Mouse (Mus musculus) limb, embryonic 15.5 days (tissue): ENCODE measurements around the gene Pear1. TPM values are rescaled to one million over a fixed set of nuclear protein-coding genes. Genes with fewer than 3 reads are reported as not detected.
"Not testable (repeated sequence)": the region's sequence is repeated elsewhere in the genome, so short reads cannot be mapped to it uniquely, and the experiment has no call there.

Experiments used
- ATAC-seq: fragments of 200-750 bp; cut with Nextera tagmentation; 2 replicates; pipeline ENCODE4 v1.8.0; 2017; ENCODE audit warnings: low read depth, moderate TSS enrichment; ENCODE audit not compliant: insufficient number of reproducible peaks, low FRiP score, low TSS enrichment
- H3K27ac ChIP-seq: fragments of 300-500 bp; sonication (generic); 2 replicates; pipeline ENCODE4 v1.5.1; 2015; ENCODE audit warnings: moderate library complexity, mild to moderate bottlenecking, inconsistent platforms
- H3K27me3 ChIP-seq: fragments of 300-500 bp; sonication (generic); 2 replicates; pipeline ENCODE4 v1.6.1; 2015; ENCODE audit warnings: inconsistent platforms
- H3K36me3 ChIP-seq: fragments of 300-500 bp; sonication (generic); 2 replicates; pipeline ENCODE4 v1.6.1; 2015; ENCODE audit warnings: inconsistent platforms
- H3K4me1 ChIP-seq: fragments of 300-500 bp; sonication (generic); 2 replicates; pipeline ENCODE4 v1.6.1; 2015; ENCODE audit warnings: inconsistent platforms
- H3K4me2 ChIP-seq: fragments of 300-500 bp; sonication (generic); 2 replicates; pipeline ENCODE4 v1.6.1; 2015; ENCODE audit warnings: mild to moderate bottlenecking, inconsistent platforms
- H3K4me3 ChIP-seq: fragments of 300-500 bp; sonication (generic); 2 replicates; pipeline ENCODE4 v1.5.1; 2015; ENCODE audit warnings: mild to moderate bottlenecking, inconsistent platforms
- H3K9ac ChIP-seq: fragments of 300-500 bp; sonication (generic); 2 replicates; pipeline ENCODE4 v1.6.1; 2015; ENCODE audit warnings: inconsistent platforms
- H3K9me3 ChIP-seq: fragments of 300-500 bp; sonication (generic); 2 replicates; pipeline ENCODE4 v1.6.1; 2016; ENCODE audit warnings: inconsistent platforms
- WGBS: fragments of 180-500 bp; shearing (Covaris S2); methylation state at CpG from one replicate; pipeline ENCODE4 v1.1.7; 2015; 5-methylcytosine and 5-hydroxymethylcytosine counted together
- polyA plus RNA-seq: library from polyadenylated mRNA; unstranded; fragments of >200 nt; fragmentation: Nextera tagmentation; extraction: Ambion mirVana; gene quantifications from 2 replicates; pipeline ENCODE4 v1.2.1, GENCODE M21; 2015

Pear1 gene
- 24.6 and 25.7 TPM in 2 replicates for polyA plus RNA-seq

DNA sequence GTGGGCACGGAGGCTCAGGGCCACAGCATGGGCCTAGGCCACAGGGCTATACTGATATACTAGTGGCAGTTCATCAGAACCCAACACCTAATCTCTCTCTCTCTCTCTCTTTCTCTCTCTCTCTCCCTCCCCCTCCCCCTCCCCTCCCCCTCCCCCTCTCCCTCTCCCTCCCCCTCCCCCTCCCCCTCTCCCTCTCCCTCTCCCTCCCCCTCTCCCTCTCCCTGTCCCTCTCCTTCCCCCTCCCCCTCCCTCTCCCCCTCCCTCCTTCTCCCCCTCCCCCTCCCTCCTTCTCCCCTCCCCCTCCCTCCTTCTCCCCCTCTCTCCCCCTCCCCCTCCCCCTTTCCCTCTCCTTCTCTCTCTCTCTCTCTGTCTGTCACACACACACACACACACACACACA, at the start of gene Pear1:
Pear1 (minus strand) TSS at position 101 of the 400 bp plus-strand sequence.
- 100% methylated on average over 1 of the region's 1 CpGs for WGBS
- not testable (repeated sequence) for H3K9me3 ChIP-seq, ATAC-seq, H3K4me3 ChIP-seq, H3K36me3 ChIP-seq, H3K4me1 ChIP-seq, H3K4me2 ChIP-seq, H3K27me3 ChIP-seq, H3K27ac ChIP-seq, H3K9ac ChIP-seq

DNA sequence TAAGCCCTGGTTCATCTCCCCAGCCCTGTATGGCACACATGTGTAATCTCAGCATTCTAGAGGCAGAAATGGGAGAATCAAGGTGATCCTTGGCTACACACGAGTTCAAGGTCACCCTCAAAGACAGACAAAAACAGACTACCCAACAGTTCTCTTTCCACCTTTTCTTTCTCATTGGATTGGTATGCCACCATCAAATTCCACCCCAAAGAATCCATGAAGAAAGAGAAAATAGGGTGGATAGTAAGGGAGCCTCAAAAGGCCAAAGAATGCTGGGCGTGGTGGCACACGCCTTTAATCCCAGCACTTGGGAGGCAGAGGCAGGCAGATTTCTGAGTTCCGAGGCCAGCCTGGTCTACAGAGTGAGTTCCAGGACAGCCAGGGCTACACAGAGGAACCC, 40.0 kb upstream of the Pear1 start:
- not testable (repeated sequence) for H3K4me2 ChIP-seq, H3K27me3 ChIP-seq, H3K9me3 ChIP-seq, ATAC-seq, H3K9ac ChIP-seq, H3K4me3 ChIP-seq, H3K4me1 ChIP-seq, H3K27ac ChIP-seq
- WGBS = 94% methylated on average over 4 of the region's 4 CpGs
- peaks cover 82% of the 10 kb centered on the region for H3K36me3 ChIP-seq

DNA sequence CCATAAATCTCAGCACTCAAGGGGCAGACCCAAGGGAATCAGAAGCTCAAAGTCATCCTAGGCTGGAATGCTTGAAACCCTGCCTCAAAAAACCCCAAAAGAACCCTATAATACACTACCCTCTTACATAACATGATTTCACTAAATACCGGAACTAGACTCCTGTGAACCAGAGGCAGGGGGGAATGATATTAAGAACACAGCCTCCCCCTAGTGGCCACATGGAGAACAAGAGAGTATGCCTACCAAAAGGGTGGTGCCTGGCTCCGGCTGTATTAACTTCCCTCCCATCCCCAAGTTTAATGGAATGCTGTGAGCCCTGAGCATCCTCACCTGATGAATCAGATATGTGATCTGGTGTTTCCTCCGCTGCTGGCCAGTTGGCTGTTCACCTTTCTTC, 35.7 kb upstream of the Pear1 start:
- Histone ChIP-seq H3K9ac (no peak overlapping the region), H3K4me3 (no peak overlapping the region), H3K9me3 (no peaks in the 10 kb centered on the region), H3K4me2 (no peak overlapping the region), H3K27me3 (no peaks in the 10 kb centered on the region), H3K4me1 (no peaks in the 10 kb centered on the region; the same call in 1 of the 2 replicates), H3K27ac (no peak overlapping the region), H3K36me3 (peaks cover 72% of the 10 kb centered on the region)
- ATAC-seq = no peak
- 26% methylated on average over 3 of the region's 3 CpGs for WGBS

DNA sequence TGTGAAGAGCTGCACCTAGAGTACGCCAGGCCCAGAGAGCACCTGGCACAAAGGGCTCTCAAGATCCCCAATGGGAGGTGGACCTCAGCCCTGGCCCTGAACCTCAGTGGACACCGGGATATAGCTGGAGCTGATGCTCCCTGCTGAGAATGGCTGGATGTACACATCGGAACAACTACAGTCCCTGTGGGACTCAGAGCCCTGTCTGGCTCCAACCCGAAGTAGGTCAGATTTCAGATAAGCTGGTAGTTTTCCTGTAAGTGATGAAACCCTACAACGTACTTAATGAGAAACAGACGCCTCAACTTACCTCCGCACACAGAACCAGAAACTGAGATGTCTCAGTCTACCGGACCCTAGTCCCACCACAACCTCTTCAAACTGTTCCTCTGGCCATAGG, 33.6 kb upstream of the Pear1 start:
- Histone ChIP-seq H3K27ac (no peak overlapping the region), H3K4me3 (no peak overlapping the region), H3K9ac (no peak overlapping the region), H3K27me3 (no peaks in the 10 kb centered on the region), H3K36me3 (peaks cover 57% of the 10 kb centered on the region), H3K4me1 (no peaks in the 10 kb centered on the region; the same call in 1 of the 2 replicates), H3K4me2 (no peak overlapping the region), H3K9me3 (no peaks in the 10 kb centered on the region)
- no peak for ATAC-seq
- 62% methylated on average over 8 of the region's 8 CpGs for WGBS

- Histone ChIP-seq H3K36me3 (peaks cover 41% of the 10 kb centered on the region), H3K4me1 (no peaks in the 10 kb centered on the region; the same call in 1 of the 2 replicates), H3K27me3 (no peaks in the 10 kb centered on the region), H3K9me3 (no peaks in the 10 kb centered on the region), H3K4me2 (no peak overlapping the region), H3K4me3 (no peak overlapping the region), H3K27ac (no peak overlapping the region), H3K9ac (no peak overlapping the region)
- no peak for ATAC-seq
- 72% methylated on average over 8 of the region's 8 CpGs for WGBS
Measured at GRCm38 (mm10) chr3:87855936-87856335, 31.8 kb upstream of the Pear1 start.

- 41% methylated on average over 7 of the region's 7 CpGs for WGBS
- H3K27ac ChIP-seq = no peak overlapping the region
- ATAC-seq = no peak
Measured at GRCm38 (mm10) chr3:87854795-87855568, 30.9 kb upstream of the Pear1 start.

DNA sequence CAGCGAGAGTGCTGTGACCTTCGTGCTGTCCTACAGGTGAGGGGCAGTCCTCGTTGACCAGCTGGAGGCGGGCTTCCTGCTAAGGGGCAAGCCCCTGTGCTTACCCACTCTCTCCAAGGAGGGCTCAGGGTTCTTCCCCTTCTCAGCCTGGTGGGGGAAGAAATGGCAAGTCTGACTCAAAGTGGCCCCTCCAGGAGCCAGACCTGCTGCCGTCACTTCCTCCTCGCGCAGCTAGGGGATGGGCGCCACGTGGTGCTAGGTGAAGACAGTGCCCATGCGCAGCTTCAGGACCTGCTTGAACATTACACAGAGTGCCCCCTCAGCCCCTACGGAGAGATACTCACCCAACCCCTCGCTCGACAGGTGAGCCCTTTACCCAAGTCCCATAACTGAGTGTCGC, 25.0 kb upstream of the Pear1 start:
- WGBS = 83% methylated on average over 14 of the region's 14 CpGs
- no peaks in the 10 kb centered on the region; the same call in 1 of the 2 replicates for H3K27me3 ChIP-seq
- no peak overlapping the region for H3K9ac ChIP-seq
- no peak overlapping the region for H3K4me3 ChIP-seq
- H3K27ac ChIP-seq = no peak overlapping the region
- H3K4me1 ChIP-seq = no peaks in the 10 kb centered on the region
- H3K4me2 ChIP-seq = no peak overlapping the region
- H3K36me3 ChIP-seq = no peaks in the 10 kb centered on the region
- no peaks in the 10 kb centered on the region for H3K9me3 ChIP-seq
- ATAC-seq = no peak

More at GRCm38 (mm10) chr3:87854795-87855568, 30.9 kb upstream of the Pear1 start:
- no peak overlapping the region for H3K9ac ChIP-seq
- H3K36me3 ChIP-seq = peaks cover 34% of the 10 kb centered on the region
- H3K27me3 ChIP-seq = no peaks in the 10 kb centered on the region
- no peaks in the 10 kb centered on the region; the same call in 1 of the 2 replicates for H3K4me1 ChIP-seq
- no peak overlapping the region for H3K4me2 ChIP-seq
- no peaks in the 10 kb centered on the region for H3K9me3 ChIP-seq
- H3K4me3 ChIP-seq = no peak overlapping the region

DNA sequence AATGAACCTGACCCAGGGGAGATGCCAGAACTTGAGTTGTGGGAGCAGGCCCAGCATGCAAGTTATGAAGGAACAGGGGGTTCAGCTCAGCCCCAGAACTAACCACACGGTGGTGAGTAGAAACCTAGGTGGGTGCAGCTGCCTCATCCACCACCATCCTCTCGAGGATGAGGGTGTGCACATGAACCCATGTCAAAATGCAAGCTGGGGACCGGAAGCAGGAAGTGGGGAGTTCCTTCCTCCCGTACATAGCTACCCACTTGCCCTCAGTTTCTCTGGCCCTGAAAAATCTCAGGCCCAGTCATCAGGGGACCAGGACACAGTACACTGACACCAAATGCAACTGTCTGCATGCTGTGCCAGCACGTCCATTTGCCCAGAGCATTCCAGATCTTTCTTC, 23.6 kb upstream of the Pear1 start:
- no peaks in the 10 kb centered on the region for H3K9me3 ChIP-seq
- H3K9ac ChIP-seq = no peak overlapping the region
- no peaks in the 10 kb centered on the region for H3K4me1 ChIP-seq
- no peaks in the 10 kb centered on the region; the same call in 1 of the 2 replicates for H3K27me3 ChIP-seq
- no peak for ATAC-seq
- H3K36me3 ChIP-seq = no peaks in the 10 kb centered on the region
- no peak overlapping the region for H3K27ac ChIP-seq
- H3K4me2 ChIP-seq = no peak overlapping the region
- no peak overlapping the region for H3K4me3 ChIP-seq
- 77% methylated on average over 5 of the region's 5 CpGs for WGBS

GRCm38 (mm10) chr3:87846650-87847110, 22.6 kb upstream of the Pear1 start, which contains the start of gene Sh2d2a:
Gene Sh2d2a (plus strand): TSS chr3:87846755.
- no peaks in the 10 kb centered on the region; the same call in 1 of the 2 replicates for H3K27me3 ChIP-seq
- no peak within 1 kb of the TSS for H3K4me2 ChIP-seq
- H3K36me3 ChIP-seq = no peaks in the 10 kb centered on the region
- H3K9ac ChIP-seq = no peak within 1 kb of the TSS
- H3K4me1 ChIP-seq = no peaks in the 10 kb centered on the region
- no peaks in the 10 kb centered on the region for H3K9me3 ChIP-seq
- no peak within 1 kb of the TSS for H3K4me3 ChIP-seq
- no peak for ATAC-seq
- WGBS = 74% methylated on average over 7 of the region's 7 CpGs
- H3K27ac ChIP-seq = no peak within 1 kb of the TSS

DNA sequence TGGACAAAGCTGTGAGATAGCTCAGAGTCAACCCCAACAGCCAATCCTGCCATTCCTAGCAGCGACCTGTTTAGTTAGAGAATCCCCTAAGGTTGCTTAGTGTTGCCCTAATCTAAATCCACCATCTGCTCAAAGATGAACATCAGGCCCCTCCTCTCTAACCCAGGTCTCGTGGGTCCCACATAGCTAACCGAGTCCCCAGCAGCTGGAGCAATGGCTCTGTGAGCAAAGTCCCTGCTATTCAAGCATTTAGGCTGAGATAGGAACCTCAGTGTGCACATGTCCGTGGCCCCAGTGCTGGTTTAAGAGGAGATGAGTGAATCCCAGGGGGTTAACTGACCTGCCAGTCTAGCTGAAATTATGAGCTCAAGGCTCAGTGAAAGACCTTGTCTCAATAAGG, 22.1 kb upstream of the Pear1 start:
- Histone ChIP-seq H3K36me3 (no peaks in the 10 kb centered on the region), H3K4me2 (no peak overlapping the region), H3K4me3 (no peak overlapping the region), H3K27ac (no peak overlapping the region), H3K4me1 (no peaks in the 10 kb centered on the region), H3K27me3 (no peaks in the 10 kb centered on the region; the same call in 1 of the 2 replicates), H3K9me3 (no peaks in the 10 kb centered on the region), H3K9ac (no peak overlapping the region)
- ATAC-seq = no peak
- WGBS = 64% methylated on average over 4 of the region's 4 CpGs

DNA sequence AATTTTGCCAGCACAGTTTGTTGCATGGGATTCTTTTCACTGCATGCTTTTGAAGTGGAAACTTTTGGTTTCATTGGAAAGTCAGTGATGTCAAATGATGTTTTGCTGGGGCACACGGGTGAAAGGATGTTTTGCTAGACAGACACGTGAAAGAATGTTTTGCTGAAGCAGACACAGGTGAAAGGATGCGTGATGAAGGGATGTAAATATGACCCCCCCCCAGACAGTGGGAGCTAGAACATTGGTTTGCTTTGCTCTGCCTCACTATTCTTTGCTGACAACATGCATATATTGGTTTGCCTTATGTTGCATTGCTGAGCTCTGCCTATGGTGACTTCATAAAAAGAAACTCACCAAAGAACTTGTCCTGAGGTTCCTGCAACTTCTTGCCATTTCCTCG, 20.9 kb upstream of the Pear1 start:
- H3K4me2 ChIP-seq = no peak overlapping the region
- H3K9ac ChIP-seq = no peak overlapping the region
- H3K36me3 ChIP-seq = no peaks in the 10 kb centered on the region
- 78% methylated on average over 4 of the region's 4 CpGs for WGBS
- no peaks in the 10 kb centered on the region for H3K9me3 ChIP-seq
- peaks cover under 1% of the 10 kb centered on the region; the same call in 1 of the 2 replicates for H3K27me3 ChIP-seq
- H3K4me1 ChIP-seq = no peaks in the 10 kb centered on the region
- no peak overlapping the region for H3K27ac ChIP-seq
- ATAC-seq = no peak
- H3K4me3 ChIP-seq = no peak overlapping the region

GRCm38 (mm10) chr3:87840858-87841257, 16.8 kb upstream of the Pear1 start:
- ATAC-seq = no peak
- H3K9me3 ChIP-seq = no peaks in the 10 kb centered on the region

More at GRCm38 (mm10) chr3:87840858-87841257, 16.8 kb upstream of the Pear1 start:
- Histone ChIP-seq H3K27me3 (0 out of 2 replicates have a peak, but pooled peaks cover 6% of the 10 kb centered on the region), H3K4me2 (no peak overlapping the region), H3K27ac (no peak overlapping the region), H3K9ac (no peak overlapping the region), H3K4me3 (no peak overlapping the region), H3K36me3 (no peaks in the 10 kb centered on the region), H3K4me1 (no peaks in the 10 kb centered on the region)
